Mouse (Mus musculus): ENCODE results near the gene Eid2b.

- TF ChIP-seq POLR2A (IDR thresholded peaks at IDR 0.05; ENCODE audit: borderline replicate concordance, insufficient read depth, low read length) = no peak
- TF ChIP-seq CTCF (IDR thresholded peaks at IDR 0.05; ENCODE audit: borderline replicate concordance, insufficient read depth, low read depth, low read length) = no peak
These were observed 48.9 kb downstream of the Eid2b start for GRCm38 (mm10) chr7:28326457-28326856.
